Comparison of ENCODE assay signal across 26 mouse cellular contexts in genomic region chr12:104547561-104547960, GRCm38 (mm10).
DNase-seq lines count a peak whose midpoint lies in the region; ATAC-seq and TF ChIP-seq lines count a peak whose summit lies in the region.
"Had no signal": no experiment of that assay in that cellular context is flagged by ENCODE, and none has a peak within 500 bp of the region (broad histone marks: within the 10 kb centered on the region; RNA-seq: fewer than 3 reads in every experiment).

No protein-coding gene starts in this region.

- no peaks in the 10 kb centered on the region for H3K36me3 ChIP-seq in forebrain, embryonic 10.5 days (replicated peaks)
- H3K36me3 ChIP-seq in forebrain, postnatal 0 days (ENCODE audit: insufficient read depth): no peaks in the 10 kb centered on the region
- no peaks in the 10 kb centered on the region for H3K36me3 ChIP-seq in embryonic facial prominence, embryonic 14.5 days (ENCODE audit: control insufficient read depth, insufficient read depth, low read length)
- H3K36me3 ChIP-seq in stomach, postnatal 0 days (ENCODE audit: control insufficient read depth, insufficient read depth, low read length): no peaks in the 10 kb centered on the region
- H3K36me3 ChIP-seq: embryonic facial prominence, embryonic 12.5 days; heart, embryonic 12.5 days; heart, embryonic 15.5 days; hindbrain, embryonic 10.5 days; hindbrain, embryonic 13.5 days; intestine, embryonic 15.5 days had no signal

- H3K9ac ChIP-seq in forebrain, postnatal 0 days: no peak overlapping the region
- no peak overlapping the region for H3K9ac ChIP-seq in embryonic facial prominence, embryonic 14.5 days (ENCODE audit: low read depth, low read length)
- no peak overlapping the region for H3K9ac ChIP-seq in stomach, postnatal 0 days (ENCODE audit: low read length)
- H3K9ac ChIP-seq: embryonic facial prominence, embryonic 12.5 days; forebrain, embryonic 13.5 days; heart, embryonic 12.5 days; heart, embryonic 15.5 days; hindbrain, embryonic 13.5 days; intestine, embryonic 15.5 days had no signal

- H3K4me1 ChIP-seq in forebrain, embryonic 10.5 days: peaks cover 15% of the 10 kb centered on the region
- no peaks in the 10 kb centered on the region for H3K4me1 ChIP-seq in forebrain, postnatal 0 days (ENCODE audit: insufficient read depth)
- peaks cover 5% of the 10 kb centered on the region for H3K4me1 ChIP-seq in embryonic facial prominence, embryonic 14.5 days (ENCODE audit: control insufficient read depth, insufficient read depth, low read length)
- H3K4me1 ChIP-seq in stomach, postnatal 0 days (replicated peaks; ENCODE audit: control insufficient read depth, insufficient read depth): no peaks in the 10 kb centered on the region
- H3K4me1 ChIP-seq: forebrain, embryonic 13.5 days; heart, embryonic 15.5 days; hindbrain, embryonic 10.5 days; intestine, embryonic 15.5 days had no signal

- TF ChIP-seq EP300 in stomach, postnatal 0 days (optimal IDR thresholded peaks at IDR 0.05): no peak

- peaks cover 14% of the 10 kb centered on the region; the same call in 1 of the 2 replicates for H3K27me3 ChIP-seq in forebrain, embryonic 10.5 days (ENCODE audit: poor library complexity, severe bottlenecking)
- no peaks in the 10 kb centered on the region for H3K27me3 ChIP-seq in forebrain, postnatal 0 days (ENCODE audit: insufficient read depth, low read length)
- H3K27me3 ChIP-seq in embryonic facial prominence, embryonic 14.5 days (replicated peaks; ENCODE audit: control insufficient read depth, insufficient read depth, low read length): no peaks in the 10 kb centered on the region
- no peaks in the 10 kb centered on the region for H3K27me3 ChIP-seq in stomach, postnatal 0 days (ENCODE audit: control insufficient read depth, insufficient read depth, low read length)
- H3K27me3 ChIP-seq: embryonic facial prominence, embryonic 12.5 days; forebrain, embryonic 13.5 days; heart, embryonic 15.5 days; hindbrain, embryonic 13.5 days; intestine, embryonic 15.5 days; Patski had no signal

- no peak for ATAC-seq in forebrain, postnatal 0 days
- ATAC-seq in embryonic facial prominence, embryonic 14.5 days (ENCODE audit: low read depth): no peak
- peak; percentile 39; the same call in 1 of the 2 replicates for ATAC-seq in stomach, postnatal 0 days (ENCODE audit: low FRiP score, low TSS enrichment)
- no peak for ATAC-seq in megakaryocyte, adult 5-6 weeks (ENCODE audit: poor library complexity, severe bottlenecking)
- ATAC-seq: forebrain, embryonic 13.5 days; forebrain, embryonic 16.5 days; hindbrain, embryonic 16.5 days; intestine, embryonic 15.5 days; Patski had no signal

- TF ChIP-seq CTCF in forebrain, postnatal 0 days (IDR thresholded peaks at IDR 0.05; ENCODE audit: low read depth): no peak
- peak; percentile 24 for TF ChIP-seq CTCF in stomach, postnatal 0 days (IDR thresholded peaks at IDR 0.05; ENCODE audit: low read depth)

- H3K4me2 ChIP-seq in forebrain, postnatal 0 days (ENCODE audit: low read depth): no peak overlapping the region
- no peak overlapping the region for H3K4me2 ChIP-seq in embryonic facial prominence, embryonic 14.5 days (ENCODE audit: low read depth, low read length)
- no peak overlapping the region for H3K4me2 ChIP-seq in stomach, postnatal 0 days (replicated peaks; ENCODE audit: low read depth)
- H3K4me2 ChIP-seq: embryonic facial prominence, embryonic 12.5 days; forebrain, embryonic 13.5 days; heart, embryonic 12.5 days; heart, embryonic 15.5 days; hindbrain, embryonic 13.5 days; intestine, embryonic 15.5 days had no signal

- H3K27ac ChIP-seq in forebrain, embryonic 10.5 days: peak overlapping the region; percentile 40; the same call in 1 of the 2 replicates
- no peak overlapping the region for H3K27ac ChIP-seq in forebrain, postnatal 0 days (ENCODE audit: low read depth, low read length)
- no peak overlapping the region for H3K27ac ChIP-seq in embryonic facial prominence, embryonic 14.5 days (replicated peaks; ENCODE audit: low read depth, low read length)
- no peak overlapping the region for H3K27ac ChIP-seq in stomach, postnatal 0 days (replicated peaks)
- H3K27ac ChIP-seq: embryonic facial prominence, embryonic 12.5 days; forebrain, embryonic 13.5 days; heart, embryonic 15.5 days; hindbrain, embryonic 10.5 days; hindbrain, embryonic 13.5 days; intestine, embryonic 15.5 days had no signal

- 85% methylated on average over 3 of the region's 3 CpGs for WGBS in forebrain, embryonic 10.5 days
- WGBS in forebrain, postnatal 0 days: 75% methylated on average over 3 of the region's 3 CpGs
- 69% methylated on average over 3 of the region's 3 CpGs for WGBS in embryonic facial prominence, embryonic 14.5 days
- 68% methylated on average over 3 of the region's 3 CpGs for WGBS in stomach, postnatal 0 days

- no peak overlapping the region for H3K4me3 ChIP-seq in forebrain, embryonic 10.5 days
- H3K4me3 ChIP-seq in forebrain, postnatal 0 days (ENCODE audit: low read depth, low read length): no peak overlapping the region
- no peak overlapping the region for H3K4me3 ChIP-seq in embryonic facial prominence, embryonic 14.5 days (ENCODE audit: low read depth, low read length)
- H3K4me3 ChIP-seq in stomach, postnatal 0 days (ENCODE audit: low read depth, low read length): no peak overlapping the region
- H3K4me3 ChIP-seq: embryonic facial prominence, embryonic 12.5 days; erythroblast, embryonic 14.5 days; forebrain, embryonic 13.5 days; heart, embryonic 12.5 days; heart, embryonic 15.5 days; hindbrain, embryonic 10.5 days; hindbrain, embryonic 13.5 days; intestine, embryonic 15.5 days had no signal

- DNase-seq in forebrain, embryonic 10.5 days (ENCODE audit: extremely low spot score, low spot score): no peak
- DNase-seq in forebrain, postnatal 0 days: no peak
- peak; percentile 48 for DNase-seq in retina, postnatal 1 day
- no peak for DNase-seq in retina, embryonic 14.5 days (ENCODE audit: low spot score)
- DNase-seq in embryonic facial prominence, embryonic 14.5 days (ENCODE audit: low spot score): peak; percentile 33
- DNase-seq in stomach, postnatal 0 days (ENCODE audit: low spot score): no peak
- DNase-seq in spleen, adult 18-20 months: no peak
- DNase-seq: adrenal gland, postnatal 10 days; cerebellum, adult 11-12 months; cerebellum, adult 8-10 months; gastrocnemius, postnatal 25 days; heart, adult 18-20 months; heart, postnatal 10 days; heart, postnatal 36 days had no signal

- no peaks in the 10 kb centered on the region for H3K9me3 ChIP-seq in forebrain, embryonic 10.5 days
- no peaks in the 10 kb centered on the region for H3K9me3 ChIP-seq in forebrain, postnatal 0 days (ENCODE audit: low read length)
- no peaks in the 10 kb centered on the region for H3K9me3 ChIP-seq in embryonic facial prominence, embryonic 14.5 days (ENCODE audit: control insufficient read depth, low read length)
- no peaks in the 10 kb centered on the region for H3K9me3 ChIP-seq in stomach, postnatal 0 days (ENCODE audit: control insufficient read depth, low read length)
- H3K9me3 ChIP-seq: embryonic facial prominence, embryonic 12.5 days; forebrain, embryonic 13.5 days; heart, embryonic 12.5 days; heart, embryonic 15.5 days; hindbrain, embryonic 10.5 days; hindbrain, embryonic 13.5 days; intestine, embryonic 15.5 days had no signal

Comparison
In these comparisons a context has a peak if more than half of its experiments do, and no peak if none do; other contexts are left out.
1. DNase-seq: peak in retina, postnatal 1 day (single experiment) and embryonic facial prominence, embryonic 14.5 days (single experiment); none in forebrain, embryonic 10.5 days (single experiment), forebrain, postnatal 0 days (single experiment), retina, embryonic 14.5 days (single experiment), stomach, postnatal 0 days (single experiment) and spleen, adult 18-20 months (0 of 2).